Mouse (Mus musculus) neural tube, embryonic 15.5 days (tissue): ENCODE data around the gene Ccdc88b. TPM values are rescaled to one million over a fixed set of nuclear protein-coding genes. Genes with fewer than 3 reads are reported as not detected.

Experiments
- ATAC-seq: fragments of 200-750 bp; cut with Nextera tagmentation; 2 replicates; pipeline ENCODE4 v1.8.0; 2017; ENCODE audit warnings: mild to moderate bottlenecking, moderate TSS enrichment, moderate library complexity; ENCODE audit not compliant: low FRiP score
- H3K27ac ChIP-seq: fragments of 300-500 bp; sonication (generic); replicated peaks from 2 replicates; pipeline ENCODE4 v1.5.1; 2015; ENCODE audit warnings: mild to moderate bottlenecking, inconsistent platforms
- H3K27me3 ChIP-seq: fragments of 300-500 bp; sonication (generic); replicated peaks from 2 replicates; pipeline ENCODE4 v1.6.1; 2015; ENCODE audit warnings: inconsistent platforms
- H3K36me3 ChIP-seq: fragments of 300-500 bp; sonication (generic); 2 replicates; pipeline ENCODE4 v1.6.1; 2015; ENCODE audit warnings: inconsistent platforms
- H3K4me1 ChIP-seq: fragments of 300-500 bp; sonication (generic); 2 replicates; pipeline ENCODE4 v1.6.1; 2015; ENCODE audit warnings: inconsistent platforms
- H3K4me2 ChIP-seq: fragments of 300-500 bp; sonication (generic); 2 replicates; pipeline ENCODE4 v1.6.1; 2015; ENCODE audit warnings: inconsistent platforms, mild to moderate bottlenecking, moderate library complexity
- H3K4me3 ChIP-seq: fragments of 300-500 bp; sonication (generic); replicated peaks from 2 replicates; pipeline ENCODE4 v1.5.1; 2015; ENCODE audit warnings: mild to moderate bottlenecking, inconsistent platforms
- H3K9ac ChIP-seq: fragments of 300-500 bp; sonication (generic); replicated peaks from 2 replicates; pipeline ENCODE4 v1.6.1; 2015; ENCODE audit warnings: mild to moderate bottlenecking, inconsistent platforms
- H3K9me3 ChIP-seq: fragments of 300-500 bp; sonication (generic); replicated peaks from 2 replicates; pipeline ENCODE4 v1.6.1; 2016; ENCODE audit warnings: inconsistent platforms
- WGBS: fragments of 180-500 bp; shearing (Covaris S2); methylation state at CpG from one replicate; pipeline ENCODE4 v1.1.7; 2015; ENCODE audit warnings: mixed read lengths; 5-methylcytosine and 5-hydroxymethylcytosine counted together
- microRNA-seq: library from miRNA; unstranded; fragments of <30 nt; microRNA quantifications from one replicate; pipeline ENCODE4, GENCODE M21; 2017
- polyA plus RNA-seq: library from polyadenylated mRNA; unstranded; fragments of >200 nt; fragmentation: Nextera tagmentation; extraction: Ambion mirVana; gene quantifications from 2 replicates; pipeline ENCODE4 v1.2.1, GENCODE M21; 2015

The Ccdc88b gene
- polyA plus RNA-seq, 1 experiment from 2014 or later = 0.92 TPM

GRCm38 (mm10) chr19:6819143-6819827 lies 38.7 kb downstream of the Ccdc88b start:
- 46% methylated on average over 10 of the region's 10 CpGs for WGBS
- no peaks in the 10 kb centered on the region for H3K36me3 ChIP-seq
- no peak for ATAC-seq
- H3K4me1 ChIP-seq = 0 out of 2 replicates have a peak, but pooled peaks cover 1% of the 10 kb centered on the region
- H3K4me2 ChIP-seq = no peak overlapping the region
- no peaks in the 10 kb centered on the region for H3K27me3 ChIP-seq
- H3K4me3 ChIP-seq = no peak overlapping the region
- H3K9me3 ChIP-seq = no peaks in the 10 kb centered on the region
- no peak overlapping the region for H3K27ac ChIP-seq
- no peak overlapping the region for H3K9ac ChIP-seq

- no peak for ATAC-seq
- 79% methylated on average over 3 of the region's 3 CpGs for WGBS
Measured at GRCm38 (mm10) chr19:6814958-6815357, 43.1 kb downstream of the Ccdc88b start.

GRCm38 (mm10) chr19:6814366-6814765 lies 43.6 kb downstream of the Ccdc88b start:
- Histone ChIP-seq H3K4me1 (0 out of 2 replicates have a peak, but pooled peaks cover 4% of the 10 kb centered on the region), H3K36me3 (no peaks in the 10 kb centered on the region), H3K27ac (no peak overlapping the region), H3K27me3 (no peaks in the 10 kb centered on the region), H3K9me3 (no peaks in the 10 kb centered on the region), H3K4me2 (no peak overlapping the region), H3K4me3 (no peak overlapping the region), H3K9ac (no peak overlapping the region)
- 23% methylated on average over 4 of the region's 4 CpGs for WGBS
- no peak for ATAC-seq

More at GRCm38 (mm10) chr19:6814958-6815357, 43.1 kb downstream of the Ccdc88b start:
- Histone ChIP-seq H3K27ac (no peak overlapping the region), H3K36me3 (no peaks in the 10 kb centered on the region), H3K9ac (no peak overlapping the region), H3K4me3 (no peak overlapping the region), H3K4me1 (0 out of 2 replicates have a peak, but pooled peaks cover 4% of the 10 kb centered on the region), H3K9me3 (no peaks in the 10 kb centered on the region), H3K4me2 (no peak overlapping the region), H3K27me3 (no peaks in the 10 kb centered on the region)

Small RNA genes lying within 50 kb of the gene (microRNA-seq; reads per million reads assigned to microRNA genes)
- gene Mir5046 = not detected

Other genes with a start within 250 kb of the Ccdc88b start
- 15.7 and 16.2 TPM in 2 replicates for gene Rps6ka4, start 17.6 kb downstream of the Ccdc88b start, polyA plus RNA-seq
- gene Trmt112, start 51.5 kb upstream of the Ccdc88b start, polyA plus RNA-seq = 103 and 113 TPM in 2 replicates
- 392 and 417 TPM in 2 replicates for gene Prdx5, start 51.9 kb upstream of the Ccdc88b start, polyA plus RNA-seq
- 16.9 and 17.1 TPM in 2 replicates for gene Esrra, start 63.6 kb upstream of the Ccdc88b start, polyA plus RNA-seq
- 6.8 TPM in 2 replicates for gene Catsperz, start 67.2 kb upstream of the Ccdc88b start, polyA plus RNA-seq
- 11.8 and 13.8 TPM in 2 replicates for gene Kcnk4, start 76.3 kb upstream of the Ccdc88b start, polyA plus RNA-seq
- gene Bad, start 83.7 kb upstream of the Ccdc88b start, polyA plus RNA-seq = 90.8 and 90.9 TPM in 2 replicates
- gene Gpr137, start 84.3 kb upstream of the Ccdc88b start, polyA plus RNA-seq = 59.8 and 72.3 TPM in 2 replicates
- 141 and 159 TPM in 2 replicates for gene Ppp1r14b, start 116.8 kb upstream of the Ccdc88b start, polyA plus RNA-seq
- gene Plcb3, start 118.3 kb upstream of the Ccdc88b start, polyA plus RNA-seq = 14.1 and 23.4 TPM in 2 replicates
- 174 and 190 TPM in 2 replicates for gene Fkbp2, start 122.3 kb upstream of the Ccdc88b start, polyA plus RNA-seq
- 68.6 and 83.1 TPM in 2 replicates for gene Vegfb, start 129.4 kb upstream of the Ccdc88b start, polyA plus RNA-seq
- 24.8 and 28.1 TPM in 2 replicates for gene Dnajc4, start 134.4 kb upstream of the Ccdc88b start, polyA plus RNA-seq
- 24.8 and 25.9 TPM in 2 replicates for gene Nudt22, start 137.9 kb upstream of the Ccdc88b start, polyA plus RNA-seq
- 16.5 and 22.1 TPM in 2 replicates for gene Trpt1, start 137.9 kb upstream of the Ccdc88b start, polyA plus RNA-seq
- gene Fermt3, start 161.3 kb upstream of the Ccdc88b start, polyA plus RNA-seq = 4.6 and 19.6 TPM in 2 replicates
- 210 and 232 TPM in 2 replicates for gene Stip1, start 181.8 kb upstream of the Ccdc88b start, polyA plus RNA-seq
- gene Macrod1, start 198.6 kb upstream of the Ccdc88b start, polyA plus RNA-seq = 7.2 and 7.7 TPM in 2 replicates
- gene Flrt1, start 247.5 kb upstream of the Ccdc88b start, polyA plus RNA-seq = 10.5 and 10.9 TPM in 2 replicates